Mouse (Mus musculus) adrenal gland (tissue): Measurements from ENCODE around the gene Tsga10.

ENCODE experiments used
- intact Hi-C: fragments of 180-260 bp; cut with DNase I; formaldehyde crosslinking; loops from one replicate; pipeline ENCODE4 v1.15.1; 2025
- long read RNA-seq, 2 experiments: library from polyadenylated mRNA; unstranded; transcript quantifications; one replicate each; pipeline ENCODE4 v2.0.0; 2020; ENCODE audit warnings: borderline replicate concordance in 1 of 2; ENCODE audit not compliant: insufficient replicate concordance in 1 of 2

Gene Tsga10
- long read RNA-seq, experiment 1: 0 reads
- long read RNA-seq, experiment 2, partial matches to known transcripts: 1 of 3 reads
- long read RNA-seq, experiment 2, other reads (novel, unspliced or antisense): 1 of 3 reads

DNA sequence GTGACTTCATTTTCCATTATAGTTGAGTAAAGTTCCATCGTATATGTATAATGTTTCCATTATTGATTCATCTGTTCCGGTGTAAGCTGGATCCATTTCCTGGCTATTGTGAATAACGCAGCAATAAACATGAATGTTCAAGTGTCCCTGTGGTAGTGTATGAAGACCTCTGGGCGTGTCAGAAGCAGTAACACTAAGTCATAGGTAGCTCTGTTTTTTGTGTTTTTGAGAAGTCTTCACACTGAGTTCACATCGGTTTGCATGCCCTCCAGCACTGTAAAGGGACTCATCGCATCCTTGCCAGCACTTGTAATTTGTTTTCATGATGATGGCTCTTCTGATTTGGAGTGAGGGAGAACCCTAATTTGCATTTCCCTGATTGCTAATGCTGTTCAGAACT, at the start of gene Tsga10:
Gene Tsga10, minus strand, starts transcription at position 144 of the 400 bp plus-strand sequence.
- intact Hi-C loops: no loop called here

DNA sequence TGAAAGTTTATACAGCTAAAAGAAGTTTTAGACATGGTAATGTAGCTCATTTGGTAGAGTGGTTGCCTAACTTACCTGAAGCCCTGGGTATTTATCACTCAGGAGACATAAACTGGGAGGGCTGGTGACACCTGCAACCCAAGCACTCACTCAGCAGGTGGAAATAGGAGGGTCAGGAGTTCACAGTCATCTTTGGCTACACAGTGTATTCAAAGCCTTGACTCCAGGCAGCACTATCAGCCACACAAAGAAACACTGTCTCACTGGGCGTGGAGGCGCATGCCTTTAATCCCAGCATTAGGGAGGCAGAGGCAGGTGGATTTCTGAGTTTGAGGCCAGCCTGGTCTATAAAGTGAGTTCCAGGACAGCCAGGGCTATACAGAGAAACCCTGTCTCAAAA, 46.5 kb upstream of the Tsga10 start:
- intact Hi-C loops: no loop called here

DNA sequence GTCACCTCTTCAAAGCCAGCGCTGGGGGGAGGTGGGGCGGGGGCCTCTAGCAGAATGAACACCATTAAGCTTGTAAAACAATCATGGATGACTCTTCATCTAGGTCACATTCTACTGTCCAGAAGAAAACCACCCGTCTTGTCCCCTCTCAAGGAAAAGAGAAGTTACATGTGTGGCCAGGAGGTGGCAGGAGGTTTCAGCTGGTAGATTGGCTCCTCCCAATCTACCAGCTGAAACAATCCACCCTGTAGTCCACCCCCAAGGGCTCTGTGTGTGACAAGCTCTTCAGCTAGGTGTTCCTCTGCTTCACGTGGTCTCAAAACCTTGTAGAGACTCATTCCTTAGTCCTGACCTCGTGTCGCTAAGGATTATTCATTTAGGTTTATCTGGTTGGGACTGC, 36.9 kb upstream of the Tsga10 start:
- intact Hi-C loops: no loop called here

DNA sequence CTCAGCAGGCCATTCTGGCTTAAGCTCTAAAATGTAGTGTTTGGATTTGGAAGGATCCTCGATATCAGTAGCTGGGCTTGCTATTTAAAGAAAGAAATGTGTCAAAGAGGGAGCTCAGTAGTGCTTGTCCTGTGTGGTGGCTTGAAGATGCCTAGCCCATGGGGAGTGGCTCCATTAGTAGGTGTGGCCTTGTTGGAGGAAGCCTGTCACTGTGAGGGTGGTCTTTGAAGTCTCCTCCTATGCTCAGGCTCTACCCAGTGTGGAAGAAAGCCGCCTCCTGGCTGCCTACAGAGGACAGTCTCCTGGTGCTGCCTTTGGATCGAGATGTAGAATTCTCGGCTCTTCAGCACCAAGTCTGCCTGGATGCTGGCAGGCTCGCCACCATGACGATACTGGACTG, 34.1 kb upstream of the Tsga10 start:
- intact Hi-C loops: no loop called here

DNA sequence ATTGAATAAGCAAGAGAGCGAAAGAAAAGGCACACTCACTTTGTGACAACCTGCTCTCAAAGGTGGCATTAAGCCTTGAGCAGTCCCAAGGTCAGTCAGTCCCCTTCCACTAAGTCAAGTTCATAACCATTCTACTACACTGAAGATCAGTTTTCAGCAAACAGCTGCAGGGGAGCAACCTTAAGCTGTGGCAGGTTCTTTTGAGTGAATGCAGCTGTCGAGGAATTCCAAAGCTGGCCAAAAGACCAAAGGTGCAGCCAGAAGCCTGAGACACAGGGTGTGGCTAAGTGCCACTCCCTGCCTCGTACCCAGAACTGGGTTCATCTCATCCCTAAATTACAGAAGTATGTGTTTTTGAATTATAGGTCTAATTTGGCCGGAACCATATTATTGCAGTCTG, 33.6 kb upstream of the Tsga10 start:
- intact Hi-C loops: loop anchor here (10.0 kb wide), 1 partner anchor 225 kb away; the partner anchor contains the start of gene Rev1

DNA sequence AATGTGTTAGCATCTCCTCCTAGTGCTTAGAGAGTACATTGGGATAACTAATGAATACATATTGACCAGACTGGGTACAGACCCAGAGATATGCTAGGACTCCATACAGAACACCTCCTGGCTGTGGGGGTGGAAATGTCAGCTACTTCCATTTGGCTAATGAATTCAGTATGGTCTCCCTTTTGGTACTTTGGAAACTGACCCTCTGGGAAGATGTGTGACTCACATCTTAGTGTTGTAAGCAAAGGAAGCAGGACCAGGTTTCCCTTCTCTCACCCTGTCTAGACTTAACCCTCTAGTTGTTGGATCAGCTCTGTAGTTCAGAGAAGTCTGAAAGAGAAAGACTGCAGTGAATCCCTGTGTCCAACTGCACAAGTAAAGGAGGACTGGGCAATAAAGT, 28.4 kb upstream of the Tsga10 start:
- intact Hi-C loops: loop anchor here (5.0 to 10.0 kb wide), 2 partner anchors 98 to 230 kb away; partner anchors contain the start of gene Rev1

DNA sequence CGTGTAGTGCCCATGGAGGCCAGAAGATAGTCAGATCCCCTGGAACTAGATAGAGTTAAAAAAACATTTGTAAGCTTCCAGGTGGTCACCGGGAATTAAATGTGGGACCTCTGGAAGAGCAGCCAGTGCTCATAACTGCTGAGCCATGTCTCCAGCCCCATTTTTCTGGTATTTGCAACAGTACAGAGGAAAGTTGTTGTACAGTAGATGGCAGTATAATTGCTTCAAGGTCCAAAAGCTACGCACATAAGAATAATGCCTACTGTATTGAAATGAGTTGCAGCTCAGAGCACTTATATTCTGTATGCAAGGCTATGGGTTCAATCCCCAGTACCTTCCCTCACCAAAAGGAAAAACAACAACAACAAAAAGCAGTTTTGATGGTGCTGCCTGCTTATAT, 25.2 kb upstream of the Tsga10 start:
- intact Hi-C loops: loop anchor here (5.0 to 10.0 kb wide), 2 partner anchors 101 to 233 kb away; partner anchors contain the start of gene Rev1

DNA sequence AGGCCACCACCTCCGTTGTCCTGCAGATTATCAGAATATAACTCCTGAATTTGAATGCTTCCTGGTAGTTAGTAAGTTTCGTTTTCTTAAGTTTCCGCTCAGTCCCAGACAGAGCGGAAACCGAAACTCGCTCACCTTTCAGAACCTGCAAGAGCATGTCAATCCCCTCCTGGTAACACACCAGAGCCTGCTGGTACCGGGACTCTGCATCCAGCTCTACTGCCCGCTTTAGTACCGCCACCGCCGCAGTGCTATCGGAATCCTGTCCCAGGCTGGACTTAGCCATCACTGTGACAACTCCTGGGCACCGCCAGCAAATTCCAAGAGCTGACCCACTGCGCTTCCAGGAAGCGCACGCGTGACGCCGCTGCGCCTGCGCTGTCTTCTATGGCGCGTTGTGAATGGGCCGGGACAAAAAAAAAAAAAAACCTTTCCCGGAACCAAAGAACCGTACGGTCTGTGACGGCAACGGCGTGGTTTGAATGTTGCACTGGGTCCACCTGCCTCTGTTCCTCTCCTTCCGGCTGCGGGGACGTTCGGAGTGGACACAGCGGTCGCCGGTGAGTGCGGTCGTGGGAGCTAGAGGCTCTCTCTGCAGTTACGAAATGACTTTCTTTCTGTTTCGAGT, 23.9 kb upstream of the Tsga10 start, which contains the start of the genes Mitd1 and Mrpl30:
Gene Mitd1, minus strand, starts transcription at position 387 of the 628 bp plus-strand sequence.
Gene Mrpl30, plus strand, starts transcription at position 453 of the 628 bp plus-strand sequence.
- intact Hi-C loops: loop anchor here (5.0 to 10.0 kb wide), 2 partner anchors 102 to 235 kb away; partner anchors contain the start of gene Rev1

DNA sequence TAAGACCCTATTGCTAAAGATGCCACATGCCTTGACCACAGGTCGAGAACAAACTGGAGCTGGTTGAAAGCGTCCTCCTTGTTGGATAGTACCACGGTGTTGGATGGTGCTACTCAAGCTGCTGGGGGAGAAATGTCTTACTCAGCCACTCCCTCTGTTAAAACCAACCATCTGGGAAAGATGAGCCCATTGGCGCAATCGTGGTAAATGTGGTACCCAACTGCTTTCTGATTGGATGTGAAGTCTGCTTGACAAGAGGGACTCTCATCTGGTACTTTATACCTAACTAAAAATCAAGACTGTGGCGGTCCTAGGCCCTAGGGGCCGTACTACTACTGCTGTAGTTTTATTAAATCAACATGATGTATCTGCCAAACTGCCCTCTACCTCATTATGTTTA, 23.0 kb upstream of the Tsga10 start:
- intact Hi-C loops: no loop called here

DNA sequence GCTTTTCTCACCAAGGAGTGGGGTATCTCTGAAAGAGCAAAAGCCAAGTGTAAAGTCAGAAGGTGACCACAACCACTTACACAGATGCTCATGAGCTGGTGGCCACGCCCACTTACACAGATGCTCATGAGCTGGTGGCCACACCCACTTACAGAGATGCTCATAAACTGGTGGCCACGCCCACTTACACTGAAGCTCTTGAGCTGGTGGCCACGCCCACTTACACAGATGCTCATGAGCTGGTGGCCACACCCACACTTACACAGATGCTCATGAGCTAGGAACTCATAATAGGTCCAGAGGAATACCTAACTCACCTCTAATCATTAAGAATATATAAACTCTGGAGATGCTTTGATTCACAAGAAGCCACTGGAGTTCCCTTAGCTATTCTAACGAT, 18.2 kb upstream of the Tsga10 start:
- intact Hi-C loops: no loop called here

DNA sequence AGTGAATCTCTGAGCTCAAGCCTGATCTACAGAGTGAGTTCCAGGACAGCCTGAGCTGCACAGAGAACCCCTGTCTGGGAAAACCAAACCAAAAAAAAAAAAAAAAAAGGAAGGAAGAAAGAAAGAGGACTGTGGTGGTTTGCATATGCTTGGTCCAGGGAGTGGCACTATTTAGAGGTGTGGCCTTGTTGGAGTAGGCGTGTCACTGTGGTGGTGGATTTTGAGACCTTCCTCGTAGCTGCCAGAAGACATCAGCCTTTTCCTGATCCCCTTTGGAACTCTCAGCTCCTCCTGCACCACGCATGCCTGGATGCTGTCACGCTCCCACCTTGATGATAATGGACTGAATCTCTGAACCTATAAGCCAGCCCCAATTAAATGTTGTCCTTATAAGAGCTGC, 17.2 kb upstream of the Tsga10 start:
- intact Hi-C loops: no loop called here

DNA sequence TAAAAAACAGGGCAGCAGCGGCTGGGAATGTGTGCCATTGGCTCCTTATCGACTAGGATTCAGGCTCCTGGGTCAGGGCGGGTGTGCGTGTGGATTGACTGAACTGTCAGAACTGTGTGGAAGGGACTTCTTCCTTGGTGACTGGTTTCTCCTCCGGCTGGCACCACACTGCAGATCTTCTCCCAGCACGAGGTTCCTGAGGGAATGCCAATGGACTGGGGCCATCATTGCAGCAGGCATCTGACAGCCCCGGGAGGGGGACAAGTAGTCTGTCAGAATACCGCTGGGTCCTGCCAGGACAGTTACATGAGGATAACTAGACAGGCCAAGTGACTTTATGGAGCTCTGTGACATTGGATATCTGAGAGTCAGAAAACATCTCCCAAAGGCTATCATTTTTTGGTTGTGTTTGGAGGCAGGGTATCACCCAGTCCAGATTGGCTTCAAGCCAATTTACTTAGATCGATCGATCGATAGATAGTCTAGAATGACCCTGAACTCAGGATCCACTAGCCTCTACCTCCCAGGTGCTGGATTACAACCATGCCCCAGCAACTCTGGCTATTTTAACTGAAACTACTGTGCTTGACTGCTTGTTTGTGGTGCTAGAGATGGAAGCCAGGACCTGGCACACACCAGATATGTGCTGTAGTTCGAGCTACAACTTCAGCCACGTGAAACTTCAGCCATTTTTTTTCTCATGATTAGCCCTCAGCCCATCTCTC, 11.7 kb upstream of the Tsga10 start:
- intact Hi-C loops: no loop called here

DNA sequence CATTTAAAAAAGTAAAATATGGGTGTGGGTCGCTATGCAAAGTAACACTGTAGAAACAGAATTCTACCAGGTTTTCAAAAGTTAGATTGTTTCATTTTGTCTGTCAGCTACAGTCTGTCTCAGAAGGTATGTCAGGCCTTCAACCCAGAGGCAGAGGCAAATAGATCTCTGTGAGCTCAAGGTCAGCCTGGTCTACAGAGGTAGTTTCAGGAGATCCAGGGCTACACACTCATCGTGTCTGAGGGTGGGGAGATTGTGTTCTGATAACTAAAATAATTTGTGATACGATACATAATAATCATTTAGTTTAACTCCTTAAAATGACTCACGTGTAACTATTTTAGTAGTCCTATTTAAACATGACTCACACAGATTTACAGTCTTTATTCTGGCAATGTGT, 6.9 kb upstream of the Tsga10 start:
- intact Hi-C loops: no loop called here

DNA sequence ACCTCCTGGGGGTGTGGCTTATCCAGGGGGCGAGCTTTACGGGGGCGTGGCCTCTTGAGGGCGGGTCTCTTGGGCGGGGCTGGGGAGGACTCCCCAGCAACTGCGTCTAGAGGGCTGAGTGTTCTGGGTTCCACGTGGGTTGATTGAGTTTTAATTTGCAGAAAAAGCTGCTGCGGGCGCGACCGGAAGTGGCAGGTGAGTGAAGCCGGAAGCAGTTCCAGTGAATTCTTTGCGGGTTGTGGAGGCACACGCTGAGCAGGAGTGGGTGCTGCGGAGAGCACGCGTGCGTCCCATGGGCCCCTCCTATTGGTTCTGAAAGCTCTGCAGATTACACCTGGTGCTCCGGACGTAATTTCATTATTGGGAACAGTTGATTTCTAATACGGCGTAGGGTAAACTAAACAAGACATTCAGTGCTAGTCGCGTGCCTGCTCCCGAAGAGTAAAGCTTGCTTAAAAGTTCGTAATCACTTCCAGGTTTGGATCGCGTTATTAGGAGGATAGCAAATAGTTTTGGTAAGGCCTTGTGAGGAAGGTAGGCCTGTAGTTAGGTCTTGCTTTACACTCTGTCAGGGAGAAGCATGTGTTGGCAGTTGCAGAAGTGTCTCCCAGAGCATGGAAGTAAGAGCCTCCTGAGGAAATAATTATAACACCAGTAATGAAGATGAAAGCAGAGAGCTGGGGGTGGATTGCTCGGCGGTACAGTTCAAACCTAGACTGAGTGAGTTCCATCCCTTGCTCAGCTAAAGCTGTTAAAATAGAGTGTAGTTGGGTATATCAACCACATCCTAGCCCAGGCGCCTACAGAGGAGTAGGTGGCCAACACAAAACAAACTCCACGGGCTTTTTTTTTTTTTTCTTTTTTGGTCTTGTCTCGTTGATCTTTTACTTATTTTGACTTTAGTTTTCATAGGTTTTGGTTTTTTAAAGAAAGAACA, 6.2 kb upstream of the Tsga10 start:
- intact Hi-C loops: no loop called here

DNA sequence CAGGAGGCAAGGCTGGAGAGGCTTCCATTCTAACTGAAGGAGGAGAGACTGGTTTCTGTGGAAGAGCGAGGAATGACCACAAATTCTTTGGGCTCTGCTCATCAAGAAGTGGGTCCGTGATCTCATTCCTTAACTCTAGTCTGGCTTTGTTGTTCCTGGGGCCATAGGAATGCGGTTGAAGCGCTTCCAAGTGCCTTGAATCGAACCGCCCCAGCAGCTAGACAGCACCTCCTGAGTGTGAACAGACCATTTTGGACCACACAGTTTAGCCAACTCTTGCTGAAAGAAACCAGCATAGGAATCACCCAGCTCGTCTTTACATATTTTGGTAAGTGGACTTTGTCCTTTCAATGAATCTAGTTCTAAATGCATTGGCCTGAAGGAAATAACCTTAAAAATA, 5.5 kb upstream of the Tsga10 start, which contains the start of gene Lipt1:
Gene Lipt1, plus strand, starts transcription at position 35 of the 400 bp plus-strand sequence.
- intact Hi-C loops: no loop called here

DNA sequence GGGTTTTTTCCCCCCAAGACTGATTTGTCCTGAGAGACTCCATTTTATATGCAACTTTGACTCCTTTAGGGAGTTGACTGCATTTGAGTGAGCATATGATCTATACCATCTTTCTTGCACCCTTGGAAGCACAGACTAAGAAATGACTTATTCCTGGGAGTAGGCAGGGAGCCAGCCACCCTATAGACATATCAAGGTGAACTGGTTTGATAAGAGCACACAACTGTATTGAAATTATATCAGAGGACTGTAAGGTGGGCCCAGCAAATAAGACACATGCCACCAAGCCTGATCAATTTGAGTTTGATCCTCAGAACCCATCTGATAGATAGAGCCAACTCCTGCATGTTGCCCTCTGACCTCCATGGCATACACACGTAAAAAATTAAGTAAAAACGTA, 3.1 kb upstream of the Tsga10 start:
- intact Hi-C loops: no loop called here

DNA sequence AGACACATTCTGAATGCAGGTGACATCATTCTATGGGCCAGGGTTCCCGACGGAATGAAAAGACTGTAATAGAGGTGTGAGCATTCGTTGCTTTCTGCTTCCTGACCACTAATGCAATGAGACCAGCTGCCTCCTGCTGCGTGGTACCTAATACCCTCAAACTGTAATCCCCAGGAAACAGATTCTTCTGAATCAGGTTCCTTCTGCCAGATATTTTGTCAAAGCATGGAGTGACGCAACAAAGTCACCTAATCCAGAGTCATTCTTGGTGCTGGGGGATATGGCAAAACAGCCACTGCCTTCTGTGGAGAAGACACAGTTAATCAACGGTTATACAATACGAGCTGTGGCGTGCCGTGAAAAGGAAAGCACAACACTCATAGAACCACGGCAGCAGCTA, 2.4 kb upstream of the Tsga10 start:
- intact Hi-C loops: no loop called here

DNA sequence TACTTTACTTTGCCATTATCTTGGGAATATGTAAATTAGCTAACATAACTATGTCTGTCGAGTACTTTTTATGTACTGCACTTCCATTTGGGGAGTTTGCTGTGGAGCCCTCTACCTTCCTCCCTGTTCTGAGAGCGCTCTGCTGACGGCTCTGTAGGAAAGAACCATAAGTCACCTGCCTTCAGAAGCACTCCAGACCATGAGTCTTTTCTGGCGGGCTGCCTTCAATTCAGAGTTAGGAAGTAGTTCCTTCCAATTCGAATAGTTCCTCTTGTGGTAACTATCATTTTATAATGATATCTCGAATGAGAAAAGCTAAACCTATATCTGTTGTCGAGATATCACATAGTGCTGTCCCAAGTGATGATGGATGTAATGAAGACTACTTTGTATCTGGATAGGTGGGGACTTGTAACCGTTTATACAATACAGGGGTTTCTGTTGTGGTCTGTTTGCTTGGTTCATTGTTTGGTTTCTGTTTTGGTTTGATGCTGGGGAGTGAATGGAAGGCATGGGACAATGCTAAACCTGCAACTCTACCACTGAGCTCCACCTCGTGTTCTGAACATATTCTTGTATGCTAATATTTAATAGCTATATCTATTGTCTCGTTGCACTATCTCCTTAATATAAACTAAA, 1.6 kb upstream of the Tsga10 start:
- intact Hi-C loops: loop anchor here (1.0 kb wide), 1 partner anchor 190 kb away; no protein-coding TSS in a partner anchor

DNA sequence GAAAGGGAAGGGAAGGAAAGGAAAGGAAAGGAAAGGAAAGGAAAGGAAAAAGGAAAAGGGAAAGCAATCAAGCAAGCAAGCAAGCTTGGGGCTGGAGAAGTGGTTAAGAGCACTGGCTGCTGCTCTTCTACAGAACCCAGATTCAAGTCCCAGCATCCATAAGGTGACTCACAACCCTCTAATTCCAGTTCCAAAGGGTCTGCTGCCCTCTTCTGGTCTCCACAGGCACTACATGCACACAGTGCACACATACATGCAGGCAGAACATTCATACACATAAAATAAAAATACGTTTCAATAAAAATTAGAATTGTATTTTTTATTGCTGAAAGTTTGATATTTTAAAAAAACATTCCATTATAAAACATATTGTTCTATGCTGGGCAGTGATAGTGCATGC, 827 bp upstream of the Tsga10 start:
- intact Hi-C loops: loop anchor here (1.0 kb wide), 1 partner anchor 189 kb away; no protein-coding TSS in a partner anchor

DNA sequence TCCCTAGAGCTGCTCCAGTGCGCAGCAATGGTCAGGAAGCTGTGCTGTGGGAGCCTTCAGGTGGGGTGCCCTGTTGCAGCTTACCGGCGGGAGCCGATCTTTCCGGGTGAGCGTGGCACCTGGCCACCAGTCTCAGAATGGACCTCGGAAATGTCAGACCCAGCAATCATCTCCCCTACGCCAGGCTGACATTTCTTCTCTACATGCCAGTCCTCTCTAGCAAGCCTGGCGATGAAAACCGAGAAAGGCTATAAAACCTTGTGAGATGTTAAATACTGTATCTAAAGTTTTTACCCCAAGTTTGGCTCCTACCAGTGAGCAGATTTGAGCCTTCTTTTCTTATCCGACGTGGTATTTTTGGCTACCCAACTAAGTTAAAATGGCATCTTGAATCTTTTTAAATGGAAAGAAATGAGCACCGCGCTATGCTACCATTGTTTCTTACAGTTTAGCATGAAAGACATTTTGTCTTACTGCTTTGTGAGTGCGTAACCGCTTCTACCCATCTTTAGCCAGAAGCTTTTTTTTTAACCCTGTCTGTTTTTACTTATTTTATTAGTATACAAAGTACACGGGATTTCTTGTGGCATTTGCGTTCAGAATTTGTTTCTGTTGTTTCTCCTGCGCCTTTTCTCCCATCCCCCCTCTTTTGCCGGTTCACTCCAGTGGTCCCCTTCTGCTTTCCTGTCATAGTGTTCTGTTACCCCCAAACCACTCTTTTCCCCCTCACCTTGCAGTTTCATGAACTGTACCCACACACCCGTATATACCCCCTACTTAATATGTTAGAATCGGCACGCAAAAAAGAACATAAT, 621 bp downstream of the Tsga10 start:
- intact Hi-C loops: no loop called here
